Mouse (Mus musculus) bone marrow macrophage, adult 2 months (primary cell): Measurements from ENCODE around the gene Mdh1b. TPM values are rescaled to one million over a fixed set of nuclear protein-coding genes. Genes with fewer than 3 reads are reported as not detected.

Source experiments
- H3K27ac ChIP-seq: 2 replicates; pipeline ENCODE4 v1.5.1; 2012; ENCODE audit warnings: low read depth, low read length; ENCODE audit not compliant: insufficient read depth
- H3K4me1 ChIP-seq: 2 replicates; pipeline ENCODE4 v1.6.1; 2012; ENCODE audit warnings: low read length; ENCODE audit not compliant: control insufficient read depth, insufficient read depth
- H3K4me3 ChIP-seq: 2 replicates; pipeline ENCODE4 v1.5.1; 2012; ENCODE audit warnings: mild to moderate bottlenecking, low read length, moderate library complexity; ENCODE audit not compliant: insufficient read depth
- CTCF ChIP-seq: IDR thresholded peaks from 2 replicates; pipeline ENCODE4 v1.5.1; 2012; ENCODE audit warnings: low read depth, mild to moderate bottlenecking, low read length, moderate library complexity
- POLR2A ChIP-seq: IDR thresholded peaks from 2 replicates; pipeline ENCODE4 v1.6.1; 2012; ENCODE audit warnings: mild to moderate bottlenecking, low read depth, low read length, borderline replicate concordance
- polyA plus RNA-seq: library from polyadenylated mRNA; stranded (reverse); fragments of >200 nt; gene quantifications from 2 replicates; pipeline ENCODE4 v1.2.4, GENCODE M21; 2012; ENCODE audit not compliant: missing spikeins, insufficient read depth, insufficient read length

The Mdh1b gene
- polyA plus RNA-seq = not detected in 2 replicates

GRCm38 (mm10) chr1:63730240-63730771 lies at the start of gene Mdh1b, which contains the start of gene Fastkd2:
Gene Mdh1b, minus strand, starts transcription at chr1:63730318.
Gene Fastkd2, plus strand, starts transcription at chr1:63730614.
- Histone ChIP-seq H3K4me3 (peak within 1 kb of the TSS; percentile 90), H3K4me1 (peaks cover 8% of the 10 kb centered on the region), H3K27ac (no peak within 1 kb of the TSS)
- TF ChIP-seq POLR2A = no peak
- TF ChIP-seq CTCF = no peak

GRCm38 (mm10) chr1:63776902-63777630 lies 46.9 kb upstream of the Mdh1b start:
- TF ChIP-seq CTCF = no peak
- no peak for TF ChIP-seq POLR2A

DNA sequence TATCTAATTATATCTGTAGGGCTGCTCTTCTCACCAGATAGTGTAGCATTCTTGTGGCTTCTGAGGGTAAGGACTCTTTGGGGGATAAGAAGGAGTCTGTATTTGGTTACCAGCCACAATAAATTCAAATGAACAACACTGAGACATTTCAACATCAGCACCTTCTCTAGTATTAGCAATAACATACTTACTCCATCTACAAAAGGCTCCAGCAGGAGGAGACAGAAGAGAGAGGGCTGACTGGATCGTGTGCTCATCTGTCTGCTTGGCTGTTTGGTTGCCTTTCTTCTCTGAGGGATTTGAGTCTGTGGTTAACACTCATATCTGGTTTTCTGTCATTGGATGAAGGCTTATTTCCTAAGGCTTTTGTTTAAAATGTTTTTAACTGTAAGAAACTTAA lies 46.3 kb upstream of the Mdh1b start:
- Histone ChIP-seq H3K27ac (no peak overlapping the region), H3K4me3 (no peak overlapping the region), H3K4me1 (no peaks in the 10 kb centered on the region)
- TF ChIP-seq CTCF (no peak), POLR2A (no peak)

More at GRCm38 (mm10) chr1:63776902-63777630, 46.9 kb upstream of the Mdh1b start:
- H3K27ac ChIP-seq = no peak overlapping the region
- H3K4me3 ChIP-seq = no peak overlapping the region
- no peaks in the 10 kb centered on the region for H3K4me1 ChIP-seq

DNA sequence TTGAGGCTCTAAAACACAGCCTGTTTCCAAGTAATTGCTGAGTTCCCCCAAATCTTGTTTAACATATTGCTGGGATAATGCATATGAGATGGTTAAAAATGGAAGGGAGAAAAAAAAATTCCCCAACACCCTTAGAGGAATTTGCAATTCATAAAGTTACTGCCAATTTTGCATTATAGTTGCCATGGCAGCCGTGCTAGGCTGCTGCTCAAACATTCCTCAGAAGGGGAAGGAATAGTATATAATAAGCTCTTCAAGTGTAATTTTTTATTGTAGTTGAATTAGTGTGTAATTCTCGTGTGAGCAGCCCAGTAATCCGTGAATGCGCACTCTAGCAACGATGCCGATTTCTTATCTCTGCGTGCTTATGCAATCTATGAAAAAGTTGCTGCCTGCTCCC lies 40.2 kb upstream of the Mdh1b start:
- TF ChIP-seq CTCF (no peak), POLR2A (no peak)
- Histone ChIP-seq H3K27ac (no peak overlapping the region), H3K4me3 (no peak overlapping the region), H3K4me1 (no peaks in the 10 kb centered on the region)

GRCm38 (mm10) chr1:63769167-63769566 lies 39.0 kb upstream of the Mdh1b start, which contains the start of gene 4933402D24Rik:
Gene 4933402D24Rik, minus strand, starts transcription at chr1:63769267.
- H3K4me1 ChIP-seq = no peaks in the 10 kb centered on the region
- no peak within 1 kb of the TSS for H3K4me3 ChIP-seq
- no peak for TF ChIP-seq POLR2A
- TF ChIP-seq CTCF = no peak
- H3K27ac ChIP-seq = no peak within 1 kb of the TSS

DNA sequence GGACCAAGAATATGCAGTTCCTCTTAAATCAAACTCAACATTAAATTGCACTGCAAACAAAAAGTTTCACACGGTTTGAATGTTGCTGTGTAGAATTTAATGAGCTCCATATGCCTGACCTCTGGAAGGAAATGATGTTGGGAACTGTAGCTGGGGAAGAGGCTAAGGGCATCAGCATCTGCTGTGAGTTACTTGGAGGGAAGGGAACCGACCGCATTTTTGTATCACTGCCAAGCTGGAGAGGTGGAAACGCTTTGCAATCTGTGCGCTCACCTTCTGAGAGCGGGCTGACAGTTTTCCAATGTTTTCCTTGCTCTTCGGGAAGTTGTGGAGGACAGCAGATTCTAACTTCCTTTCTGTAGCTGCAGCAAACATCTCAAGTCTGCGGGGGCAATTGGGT lies 38.0 kb upstream of the Mdh1b start:
- H3K27ac ChIP-seq = no peak overlapping the region

GRCm38 (mm10) chr1:63764395-63764794 lies 34.3 kb upstream of the Mdh1b start:
- peaks cover 3% of the 10 kb centered on the region; the same call in 1 of the 2 replicates for H3K4me1 ChIP-seq
- H3K27ac ChIP-seq = no peak overlapping the region
- H3K4me3 ChIP-seq = no peak overlapping the region
- no peak for TF ChIP-seq CTCF
- no peak for TF ChIP-seq POLR2A

More for the DNA sequence above, 38.0 kb upstream of the Mdh1b start:
- TF ChIP-seq POLR2A = no peak
- no peak for TF ChIP-seq CTCF
- H3K4me1 ChIP-seq = peaks cover 3% of the 10 kb centered on the region; the same call in 1 of the 2 replicates
- H3K4me3 ChIP-seq = no peak overlapping the region

- H3K27ac ChIP-seq = no peak overlapping the region
- H3K4me3 ChIP-seq = no peak overlapping the region
- TF ChIP-seq POLR2A (no peak), CTCF (no peak)
- peaks cover 3% of the 10 kb centered on the region; the same call in 1 of the 2 replicates for H3K4me1 ChIP-seq
Measured at GRCm38 (mm10) chr1:63763881-63764386, 33.8 kb upstream of the Mdh1b start.

DNA sequence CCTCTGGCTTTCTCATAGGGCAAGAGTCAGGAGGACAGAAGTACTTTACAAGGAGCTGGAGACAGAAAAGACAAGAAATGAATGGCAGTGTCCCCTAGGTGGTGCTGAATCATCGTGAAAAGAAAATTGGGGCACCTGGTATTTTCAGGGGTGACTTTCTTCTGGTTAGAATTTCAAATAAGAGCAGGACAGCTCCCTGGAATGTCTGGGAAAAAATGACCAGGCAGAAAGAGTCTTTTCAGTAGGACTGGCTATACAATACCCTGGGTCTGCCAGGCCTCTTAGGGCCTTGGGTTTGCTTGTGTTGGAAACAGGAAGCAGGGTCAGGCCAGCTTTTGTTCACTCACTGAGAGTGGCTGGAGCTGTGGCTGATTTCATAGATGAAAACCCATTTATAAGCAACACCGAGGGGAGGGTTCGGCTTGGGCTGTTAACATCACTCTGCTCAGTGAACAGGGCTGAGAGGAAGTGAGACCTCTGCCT lies 33.1 kb upstream of the Mdh1b start:
- Histone ChIP-seq H3K4me3 (no peak overlapping the region), H3K4me1 (peaks cover 3% of the 10 kb centered on the region; the same call in 1 of the 2 replicates), H3K27ac (no peak overlapping the region)

GRCm38 (mm10) chr1:63756005-63756404 lies 25.9 kb upstream of the Mdh1b start:
- Histone ChIP-seq H3K27ac (no peak overlapping the region), H3K4me3 (no peak overlapping the region)
- TF ChIP-seq POLR2A (no peak), CTCF (no peak)

More for the DNA sequence above, 33.1 kb upstream of the Mdh1b start:
- TF ChIP-seq CTCF (no peak), POLR2A (no peak)

More at GRCm38 (mm10) chr1:63756005-63756404, 25.9 kb upstream of the Mdh1b start:
- peaks cover 11% of the 10 kb centered on the region for H3K4me1 ChIP-seq
